Mouse (Mus musculus) urinary bladder, adult 18-20 months (tissue): ENCODE data around the gene Baz1b.

Source experiments
- DNase-seq, 2 experiments: peaks; one replicate each; pipeline ENCODE4 v3.0.0; 2022; ENCODE audit warnings: low spot score in 2 of 2, mixed read lengths in 2 of 2

Gene Baz1b

DNA sequence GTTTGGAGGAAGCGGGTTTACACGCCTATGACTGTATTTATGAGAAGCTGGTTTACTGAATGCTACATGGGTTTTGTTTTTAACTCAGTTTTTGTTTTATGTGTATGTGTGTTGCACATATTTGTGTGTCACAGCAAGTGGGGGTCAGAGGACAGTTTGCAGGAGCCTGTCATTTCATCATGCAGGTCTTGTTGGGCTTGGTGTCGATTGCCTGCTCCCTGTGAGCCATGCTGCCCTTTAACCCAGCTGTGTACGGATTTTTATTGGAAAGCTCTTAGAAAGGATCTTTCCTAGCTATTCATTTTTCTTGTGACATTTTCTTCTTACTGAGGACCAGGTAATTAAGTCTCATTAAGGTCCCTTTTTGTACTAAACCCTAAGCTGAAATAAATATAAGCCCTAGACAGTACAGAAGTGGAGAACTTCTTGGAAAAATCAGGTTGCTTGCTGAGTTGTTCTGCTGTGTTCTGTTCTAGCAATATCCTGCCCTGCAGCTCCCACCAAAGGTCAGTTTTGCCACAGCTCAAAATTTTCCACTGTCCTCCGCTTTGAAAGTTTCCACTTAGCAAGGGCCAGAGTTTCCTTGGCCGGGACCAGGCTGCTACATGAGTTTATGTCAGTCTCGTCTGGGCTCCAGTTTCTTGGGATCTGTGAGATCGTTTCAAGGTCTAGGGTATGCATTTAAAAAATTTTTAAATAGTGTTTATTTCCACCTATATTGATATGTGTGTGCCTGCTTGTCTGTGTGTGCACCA lies 46.3 kb downstream of the Baz1b start:
- no peak for DNase-seq

DNA sequence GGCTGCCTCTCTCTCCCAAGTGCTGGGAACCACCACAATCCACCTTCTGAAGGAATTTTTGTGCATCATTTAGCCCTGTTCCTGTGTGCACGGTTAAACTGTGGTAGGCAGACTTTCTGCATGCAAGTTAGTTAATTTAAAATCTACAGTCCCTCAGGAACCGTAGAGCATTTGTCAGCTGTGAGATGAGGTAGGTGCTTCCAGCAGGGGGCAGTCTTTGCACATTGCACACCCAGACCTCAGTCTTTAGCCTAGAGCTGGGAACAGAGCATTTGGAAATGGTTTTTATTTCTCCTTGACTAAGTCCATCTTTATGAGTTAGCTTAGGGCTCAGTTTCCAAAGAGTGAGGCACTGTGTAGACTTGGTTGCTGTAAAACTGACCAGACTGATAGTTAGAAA lies 49.5 kb downstream of the Baz1b start:
- no peak for DNase-seq

DNA sequence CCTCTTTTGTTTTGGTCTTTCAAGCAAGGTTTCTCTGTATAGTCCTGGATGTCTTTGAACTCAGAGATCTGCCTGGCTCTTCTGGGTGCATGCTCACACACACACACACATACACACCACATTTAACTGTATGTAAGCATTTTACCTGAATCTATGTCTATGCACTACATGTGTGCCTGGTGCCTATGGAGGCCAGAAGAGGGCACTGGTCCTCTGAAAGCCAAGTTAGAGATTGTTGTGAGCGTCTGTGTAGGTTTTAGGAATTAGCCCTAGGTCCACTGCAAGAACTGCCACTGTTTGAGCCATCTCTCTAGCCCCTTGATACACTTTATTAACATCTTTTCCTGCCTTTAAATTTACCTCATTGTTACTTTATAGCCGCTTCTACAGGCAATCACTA lies 51.8 kb downstream of the Baz1b start:
- DNase-seq, result no peak

DNA sequence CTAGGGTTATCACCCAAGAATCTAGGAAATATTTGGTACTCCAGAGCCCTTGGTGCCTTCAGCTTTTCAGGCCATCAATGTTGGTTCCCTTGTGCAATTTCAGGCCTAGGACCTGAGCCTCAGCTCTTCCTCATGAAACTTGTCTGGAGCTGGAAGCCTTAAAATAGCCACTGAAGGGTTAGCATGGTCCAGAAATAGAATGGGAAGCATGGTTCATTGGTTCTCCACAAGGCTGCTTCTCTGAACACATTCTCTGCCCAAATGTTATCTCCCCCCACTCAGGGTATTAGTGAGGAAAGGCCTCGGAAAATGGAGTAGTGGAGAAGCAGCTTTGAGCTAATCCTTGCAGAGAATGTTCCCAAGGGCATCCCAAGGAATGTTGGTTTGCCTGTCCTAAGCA lies 54.4 kb downstream of the Baz1b start:
- no peak for DNase-seq

DNA sequence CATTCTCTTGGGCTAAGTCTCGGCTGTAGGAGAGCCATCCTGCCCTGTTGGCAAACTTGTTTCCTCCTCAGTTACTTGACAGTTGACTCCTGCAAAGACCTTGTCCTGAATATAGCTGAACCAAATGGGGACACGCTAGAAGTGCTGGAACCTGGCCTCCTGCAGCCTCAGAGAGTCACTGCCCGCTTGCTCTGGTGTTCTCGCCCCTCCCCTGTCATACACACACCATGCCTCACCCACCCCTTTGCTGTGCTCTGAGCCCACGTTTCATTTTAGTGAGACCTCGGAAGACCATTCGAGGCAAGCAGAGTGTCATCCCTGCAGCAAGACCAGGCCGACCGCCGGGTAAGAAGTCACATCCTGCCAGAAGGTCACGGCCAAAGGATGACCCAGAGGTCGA lies 55.1 kb downstream of the Baz1b start:
- no peak for DNase-seq

DNA sequence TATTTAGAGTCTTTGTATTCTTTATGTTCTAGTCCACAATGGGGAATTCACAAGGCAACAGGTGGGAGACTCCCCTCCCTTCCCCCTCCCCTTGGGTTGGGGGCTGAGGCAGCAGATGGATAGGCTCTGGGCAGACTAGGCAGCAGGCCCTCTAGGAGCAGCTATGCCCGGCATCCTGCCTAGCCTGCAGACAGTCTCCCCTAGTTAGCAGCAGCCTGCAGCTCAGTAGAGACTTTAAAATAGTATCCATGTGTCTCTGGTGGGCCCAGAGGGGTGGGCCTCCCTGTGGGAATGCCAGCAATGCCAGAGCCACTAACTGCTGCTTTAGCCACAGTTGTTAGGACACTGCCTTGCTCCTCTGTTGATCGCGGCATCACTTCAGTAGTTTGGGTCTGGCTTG lies 55.5 kb downstream of the Baz1b start:
- no peak for DNase-seq

DNA sequence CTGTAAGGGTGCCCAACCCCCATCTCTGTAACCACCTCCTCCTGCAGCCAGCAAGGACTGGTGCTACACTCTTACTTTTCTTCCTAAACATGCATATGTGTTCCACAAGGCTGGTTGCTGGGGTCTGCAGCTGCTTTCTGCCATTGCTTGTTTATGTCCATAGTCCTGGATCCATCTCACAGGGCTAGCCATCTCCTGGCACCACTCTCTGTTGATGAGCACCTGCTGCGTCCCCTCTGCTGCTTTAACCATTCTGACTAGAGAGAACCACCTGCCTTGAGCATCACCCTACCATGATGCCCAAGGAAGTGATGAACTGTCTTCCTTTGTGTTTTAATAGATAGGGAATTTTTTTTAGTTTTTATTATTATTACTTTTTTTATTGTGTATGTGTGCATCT lies 56.1 kb downstream of the Baz1b start:
- DNase-seq, result no peak

DNA sequence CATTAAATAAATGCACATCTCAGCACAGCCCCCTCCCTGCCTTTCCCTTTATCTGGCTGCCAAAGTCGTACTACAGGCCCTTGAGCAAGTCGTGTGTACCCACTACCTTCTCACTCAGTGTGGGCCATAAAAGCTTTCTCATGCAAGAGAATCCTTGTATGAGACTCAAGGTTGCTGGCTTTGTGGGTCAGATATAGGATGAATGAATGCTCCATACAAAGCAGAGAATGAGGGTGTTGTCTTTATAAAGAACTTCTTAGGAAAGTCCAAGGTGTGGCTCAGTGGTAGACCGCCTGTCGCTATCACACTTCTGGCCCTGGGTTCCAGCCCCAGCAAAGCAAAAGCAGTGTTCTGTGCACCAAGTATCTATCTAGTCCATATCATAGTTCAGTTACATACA lies 59.5 kb downstream of the Baz1b start:
- no peak for DNase-seq

DNA sequence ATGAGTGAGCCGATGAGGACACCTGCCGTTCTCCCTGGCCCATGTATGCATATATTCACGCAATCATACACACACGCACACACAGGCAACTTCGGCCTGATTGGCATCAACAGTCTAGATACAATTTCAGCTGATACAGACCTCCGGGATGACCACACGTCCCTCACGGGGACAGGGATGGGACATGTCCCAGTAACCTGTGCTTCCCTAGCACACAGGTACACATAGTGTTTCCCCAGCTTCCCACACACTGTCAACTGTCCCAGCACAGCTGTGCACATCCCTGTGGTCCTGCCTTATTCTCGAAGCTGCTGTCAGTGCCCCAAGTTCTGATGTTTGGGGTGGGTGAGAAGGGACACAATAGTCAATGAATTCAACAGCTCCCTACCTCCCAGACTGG lies 60.3 kb downstream of the Baz1b start:
- DNase-seq, result no peak

DNA sequence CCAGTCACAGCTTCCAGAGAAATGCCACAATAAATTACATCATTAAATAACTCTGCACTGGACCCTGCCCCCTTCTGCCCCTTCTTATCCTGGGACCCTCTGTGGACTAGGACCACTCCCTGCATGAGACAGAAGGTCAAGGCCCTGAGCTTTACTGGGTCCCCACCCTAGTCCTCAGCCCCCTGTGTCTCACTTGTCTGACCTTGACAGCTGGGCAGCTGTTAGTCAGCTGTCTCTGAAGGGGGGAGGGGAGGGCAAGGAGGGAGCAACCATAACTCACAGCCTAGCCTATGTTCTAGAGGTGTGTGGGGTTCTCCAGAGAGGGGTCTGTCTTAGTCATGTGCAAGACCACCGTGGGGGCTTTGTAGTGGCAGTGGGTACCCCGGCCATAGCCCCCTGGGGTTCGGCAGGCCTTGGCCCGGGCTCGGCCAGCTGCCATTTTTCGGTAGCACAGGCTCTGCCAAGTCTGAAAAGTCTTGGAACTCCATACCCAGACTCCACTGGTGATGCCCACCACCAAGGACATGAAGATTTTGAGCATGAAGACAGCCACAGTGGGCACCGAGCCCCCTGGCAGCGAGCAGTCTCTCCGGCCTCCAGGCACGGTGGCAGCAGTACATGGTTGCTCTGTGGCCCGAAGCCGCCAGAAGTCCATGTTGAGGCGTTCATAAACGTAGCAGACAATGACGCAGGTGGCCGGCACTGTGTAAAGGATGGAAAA lies 62.1 kb downstream of the Baz1b start:
- DNase-seq, result no peak

DNA sequence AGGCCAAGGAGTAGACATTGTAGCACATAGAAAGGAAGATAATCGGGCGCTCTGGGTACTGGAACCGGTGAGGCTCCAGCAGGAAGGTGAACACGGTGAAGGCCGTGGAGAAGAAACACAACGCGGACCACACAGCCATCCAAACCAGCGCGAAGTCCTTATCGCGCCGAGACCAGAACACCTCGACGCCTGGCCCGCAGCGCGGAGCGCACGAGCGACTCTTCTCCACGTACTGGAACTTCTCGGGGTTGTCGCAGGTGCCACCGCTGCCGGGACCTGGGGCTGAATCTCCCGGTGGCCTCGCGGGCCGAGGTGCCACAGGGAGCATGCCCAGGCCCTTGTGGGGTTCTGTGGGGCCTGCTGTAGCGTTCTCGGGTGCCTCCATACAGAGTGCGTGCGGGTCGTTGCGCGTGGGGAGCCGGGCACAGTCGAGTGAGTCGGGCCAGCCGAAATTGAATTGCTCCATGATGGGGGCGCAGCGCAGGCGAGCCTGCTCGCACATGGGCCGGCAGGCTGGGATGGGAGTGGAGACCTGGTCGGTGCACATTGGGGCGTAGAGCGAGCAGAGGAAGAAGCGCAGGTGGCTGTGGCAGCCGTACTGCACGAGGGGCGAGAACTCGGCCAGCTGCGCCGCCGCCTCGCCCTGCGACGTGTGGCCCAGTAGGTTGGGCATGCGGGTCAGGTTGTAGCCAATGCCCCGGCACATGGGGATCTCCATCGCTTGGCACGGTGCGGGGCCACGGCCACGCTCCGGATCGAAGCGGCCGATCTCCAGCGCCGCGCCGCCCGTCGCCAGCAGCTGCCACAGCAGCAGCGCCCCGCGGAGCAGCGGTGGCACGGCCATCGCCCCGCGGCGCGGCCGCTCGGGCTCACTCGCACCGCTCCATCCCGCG lies 63.4 kb downstream of the Baz1b start:
- DNase-seq, result peak in 1 of 2 experiments; percentile 34

DNA sequence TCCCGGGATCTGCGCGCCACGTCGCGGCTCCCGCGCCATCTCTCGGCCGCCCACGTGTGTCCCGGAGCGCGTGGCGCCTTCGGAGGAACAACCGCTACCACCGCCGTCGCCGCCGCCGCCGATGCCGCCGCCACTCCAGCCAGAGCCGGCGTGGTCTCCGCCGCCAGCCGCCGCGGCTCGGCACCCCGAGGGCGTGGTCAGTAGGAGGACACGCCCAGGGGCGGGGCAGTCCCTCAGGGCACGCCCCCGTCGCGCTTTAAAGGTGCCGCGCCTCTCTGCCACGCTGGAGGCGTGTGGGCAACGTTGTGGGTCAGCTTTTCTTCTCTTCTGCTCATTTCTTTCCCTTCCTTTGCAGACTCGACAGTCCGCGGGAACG lies 64.0 kb downstream of the Baz1b start, which contains the start of gene Fzd9:
Gene Fzd9 (minus strand): TSS at position 152 of the 376 bp plus-strand sequence.
- peak; percentile 56 to 68 for DNase-seq

DNA sequence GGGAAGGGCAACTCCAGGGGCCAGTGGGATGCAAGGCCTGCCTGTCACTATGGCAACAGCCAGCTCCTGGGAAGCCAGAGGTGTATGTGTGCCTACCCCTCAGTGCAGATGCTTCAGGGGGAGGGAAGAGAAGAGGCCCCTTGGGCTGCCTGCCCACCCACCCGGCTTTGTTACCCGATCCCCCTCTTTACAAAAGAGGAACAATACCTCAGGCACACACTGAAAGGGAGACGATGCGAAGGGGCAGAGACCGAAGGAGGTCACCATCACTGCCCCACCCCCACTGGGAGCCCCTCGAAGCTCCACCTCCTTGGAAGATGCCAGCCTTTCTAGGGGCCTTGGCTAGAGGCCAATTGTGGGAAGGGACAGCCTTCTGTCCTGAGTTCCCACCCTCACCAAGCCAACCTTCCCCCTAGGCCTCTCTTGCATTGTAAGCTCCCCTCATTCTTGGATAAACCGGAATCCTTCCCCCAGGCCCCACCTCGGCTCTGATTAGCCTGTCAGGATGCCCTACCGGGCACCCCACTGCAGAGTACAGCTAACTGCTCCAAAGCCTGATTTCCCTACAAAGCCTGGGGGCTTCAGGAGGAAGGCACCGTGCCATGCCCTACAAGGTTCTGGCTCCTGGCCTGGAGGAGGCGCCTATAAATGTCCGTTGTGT lies 66.8 kb downstream of the Baz1b start:
- no peak for DNase-seq

DNA sequence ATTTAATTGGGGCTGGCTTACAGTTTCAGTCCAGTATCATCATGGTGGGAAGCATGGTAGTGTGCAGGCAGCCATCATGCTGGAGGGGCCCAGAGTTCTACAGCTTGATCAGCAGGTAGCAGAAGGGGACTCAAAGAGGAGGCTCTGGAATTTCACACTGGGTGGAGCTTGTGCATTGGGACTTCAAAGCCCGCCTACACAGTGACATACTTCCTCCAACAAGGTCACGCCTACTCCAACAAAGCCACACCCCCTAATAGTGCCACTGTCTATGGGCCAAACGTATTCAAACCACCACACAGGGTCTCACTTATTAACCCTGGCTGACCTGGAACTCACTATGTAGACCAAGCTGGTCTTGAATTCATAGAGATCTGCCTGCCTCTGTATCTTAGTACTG lies 69.1 kb downstream of the Baz1b start:
- DNase-seq, result no peak

DNA sequence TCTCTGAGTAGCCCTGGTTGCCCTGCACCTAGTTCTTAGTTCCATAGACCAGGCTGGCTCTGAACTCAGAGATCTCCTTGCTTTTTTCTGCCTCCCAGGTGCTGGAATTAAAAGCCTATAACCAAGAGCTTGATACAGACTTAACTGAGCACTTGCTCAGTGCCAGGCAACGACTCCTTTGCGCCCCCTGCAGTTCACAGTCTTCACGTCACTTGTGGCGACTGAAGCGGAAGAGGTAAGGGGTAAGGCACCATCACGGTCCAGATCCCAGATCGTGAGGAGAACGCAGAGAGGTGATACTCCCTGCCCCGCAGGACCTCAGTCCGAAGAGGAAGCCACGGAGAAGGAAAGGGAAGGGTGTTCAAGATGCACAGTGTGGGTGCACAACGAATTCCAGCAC lies 70.5 kb downstream of the Baz1b start:
- DNase-seq, result no peak

DNA sequence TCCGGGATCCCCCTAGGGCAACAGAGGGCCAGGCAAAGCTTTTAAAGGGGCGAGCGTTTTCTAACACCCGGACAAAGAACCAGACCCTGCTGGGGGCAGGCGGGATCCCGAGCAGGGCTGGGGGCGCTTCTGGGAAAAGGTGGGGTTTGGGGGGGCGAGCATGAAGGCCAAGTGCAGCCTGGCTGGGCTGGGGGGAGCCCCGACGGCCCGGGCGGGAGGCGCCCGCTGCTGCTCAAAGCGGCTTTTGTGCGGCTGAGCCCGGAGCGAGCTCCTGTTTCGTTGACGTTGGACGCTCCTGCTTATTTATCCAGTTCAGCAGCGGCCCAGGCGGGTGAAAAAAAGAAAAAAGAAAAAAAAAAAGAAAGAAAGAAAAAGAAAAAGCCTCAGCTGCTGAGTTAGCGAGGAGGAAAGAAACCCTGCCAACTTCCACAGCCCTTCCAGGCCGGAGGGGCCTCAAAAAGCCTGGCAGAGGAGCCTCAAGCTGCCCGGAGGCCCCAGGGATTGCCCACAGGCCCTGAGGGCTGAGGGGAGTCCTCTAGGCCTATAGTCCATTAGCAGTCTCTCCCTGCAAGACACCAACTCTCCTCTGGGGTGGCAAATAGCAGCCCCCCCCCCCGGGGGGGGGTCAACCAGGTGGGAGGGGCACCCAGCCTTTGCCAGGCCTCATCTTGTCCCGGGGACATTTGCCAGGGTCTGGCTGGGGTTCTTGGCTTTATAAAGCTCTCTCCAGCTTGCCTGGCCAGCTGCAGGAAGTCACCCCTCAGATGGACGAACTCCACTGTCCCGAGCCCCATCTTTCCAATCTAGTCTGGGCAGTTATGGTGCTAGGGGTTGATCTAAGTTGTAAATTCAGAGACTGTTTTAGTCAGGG lies 71.5 kb downstream of the Baz1b start:
- no peak for DNase-seq

DNA sequence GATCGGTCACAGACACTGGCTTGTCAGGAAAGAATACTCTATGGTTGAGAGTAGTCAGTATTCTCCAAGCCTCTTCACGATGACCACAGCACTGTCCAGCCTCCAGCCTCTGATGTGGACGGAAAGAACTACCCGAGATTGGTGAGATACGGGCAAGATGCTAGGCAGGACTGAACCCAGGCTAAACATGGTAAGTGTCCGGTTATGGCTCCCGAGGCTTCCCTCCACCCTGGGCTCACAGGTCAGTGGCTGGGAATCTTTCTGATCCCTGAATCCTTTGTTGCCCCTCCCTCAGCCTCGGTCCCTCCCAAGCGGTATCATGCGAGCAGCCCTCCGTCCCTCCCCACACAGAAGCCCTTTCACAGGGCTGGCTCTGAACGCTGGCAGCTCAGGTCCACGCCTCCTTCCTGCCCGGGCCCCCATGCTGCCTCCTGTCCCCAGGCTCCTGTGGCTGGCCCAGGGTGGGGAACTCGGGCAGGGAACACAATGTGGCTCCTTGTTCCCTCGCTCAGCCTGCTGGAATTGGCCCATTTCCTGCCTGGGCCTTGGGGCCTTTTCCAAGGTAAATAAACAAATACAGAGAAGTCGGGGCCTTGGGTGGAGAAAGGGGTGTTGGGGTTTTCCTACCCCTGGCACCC lies 76.9 kb downstream of the Baz1b start:
- DNase-seq, result no peak

DNA sequence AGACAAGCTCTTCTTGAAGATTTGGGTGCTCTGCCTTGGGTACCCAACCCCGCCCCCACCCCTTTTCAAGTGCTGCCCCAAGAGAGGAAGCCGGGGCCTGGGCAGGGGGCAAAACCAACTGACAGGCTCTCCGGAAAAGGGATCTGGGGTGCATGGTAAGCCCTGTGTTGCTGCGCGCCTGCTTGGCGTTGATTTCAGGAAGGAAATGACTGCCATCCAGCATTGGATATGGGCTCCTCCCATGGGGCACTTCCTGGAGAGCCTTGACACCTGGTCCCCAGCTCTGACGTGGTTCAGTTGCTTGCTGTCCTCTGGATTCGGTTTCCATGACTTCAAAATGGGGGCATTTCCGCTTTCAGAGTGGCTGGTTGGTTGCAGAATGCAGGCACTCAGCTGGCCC lies 77.5 kb downstream of the Baz1b start:
- DNase-seq, result no peak

DNA sequence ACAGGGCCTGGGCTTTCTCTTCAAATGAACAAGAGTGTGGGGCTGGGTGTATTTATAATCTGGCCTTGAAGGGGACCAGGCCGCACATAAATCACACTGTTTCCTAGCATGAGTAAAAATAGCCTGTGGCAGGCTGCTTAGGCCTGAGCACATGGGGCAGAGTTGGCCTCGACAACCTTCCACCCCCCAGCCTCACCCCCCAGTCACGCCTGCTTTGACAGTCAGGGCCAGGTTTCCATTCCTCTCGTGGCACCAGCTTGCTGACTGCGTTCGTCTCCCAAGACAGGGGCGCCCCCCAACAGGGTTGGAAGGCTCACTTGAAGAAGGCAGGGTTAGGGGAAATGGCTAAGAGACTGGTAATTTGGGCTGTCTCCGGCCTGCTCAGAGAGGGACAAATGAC lies 82.4 kb downstream of the Baz1b start:
- no peak for DNase-seq

DNA sequence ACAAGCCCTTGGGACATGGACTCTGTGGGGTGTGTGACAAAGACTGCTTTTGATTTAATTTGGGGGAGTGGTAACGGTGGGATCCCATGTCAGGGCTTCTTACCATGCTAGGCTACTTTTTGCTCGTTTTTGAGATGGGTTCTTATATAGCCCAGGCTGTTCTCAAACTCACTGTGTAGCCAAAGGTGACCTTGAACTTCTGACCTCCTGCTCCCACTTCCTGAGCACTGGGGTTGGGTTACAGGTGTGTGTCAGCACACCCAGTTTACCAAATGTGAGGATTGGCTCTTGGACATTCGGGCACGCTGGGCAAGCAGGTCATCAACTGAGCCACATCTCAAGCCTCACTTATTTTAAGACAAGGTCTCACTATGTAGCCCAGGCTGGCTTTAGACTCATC lies 83.3 kb downstream of the Baz1b start:
- DNase-seq, result no peak
